Mouse (Mus musculus): ENCODE results near the gene Itih4. TPM values are rescaled to one million over a fixed set of nuclear protein-coding genes. Genes with fewer than 3 reads are reported as not detected.
A peak's percentile ranks its signal among the peaks of the same experiment; 100 is the strongest.

The Itih4 gene
- polyA plus RNA-seq, 1 experiment from 2014 or later: not detected

DNA sequence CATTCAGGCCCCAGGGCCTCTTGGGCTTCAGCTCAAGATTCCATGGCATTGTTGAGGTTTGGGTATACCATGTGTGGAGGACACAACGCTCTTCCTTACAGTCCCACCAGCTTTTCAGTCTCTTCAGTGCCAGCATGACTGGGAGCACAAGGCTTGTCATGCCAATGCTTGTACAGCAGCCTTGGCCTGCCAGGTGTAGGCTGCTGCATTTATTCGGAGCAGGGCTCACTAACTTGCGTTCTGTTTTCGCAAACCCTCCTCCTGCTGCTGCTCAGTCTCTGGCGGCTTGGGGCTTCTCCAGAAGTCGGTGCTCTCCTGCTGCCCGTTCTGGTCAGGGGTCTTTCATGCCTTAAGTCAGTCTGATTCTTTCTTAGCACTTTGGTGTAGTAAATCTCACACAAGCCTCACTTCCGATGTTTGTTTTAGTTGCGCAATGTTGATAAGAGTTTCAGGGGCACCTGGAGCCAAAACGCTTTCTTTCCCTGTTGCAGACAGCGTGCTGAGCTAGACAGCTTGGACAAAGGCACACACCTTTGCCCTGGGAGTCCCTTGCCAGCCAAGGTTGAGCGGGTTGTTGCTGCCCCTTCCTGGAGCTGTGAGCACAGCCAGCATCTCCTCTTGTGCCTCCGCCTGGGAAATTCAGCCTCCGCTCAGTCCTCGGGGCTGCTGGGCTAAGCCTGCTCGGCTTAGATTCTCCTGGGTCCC, 24.7 kb upstream of the Itih4 start:
- WGBS: 76% methylated on average over 16 of the region's 16 CpGs
- no peaks in the 10 kb centered on the region for H3K27me3 ChIP-seq (ENCODE audit: control insufficient read depth, insufficient read depth, low read length)
- ATAC-seq (ENCODE audit: low FRiP score) (no peak), DNase-seq (ENCODE audit: low spot score) (no peak)
- H3K9ac ChIP-seq (ENCODE audit: low read depth, low read length): no peak overlapping the region
- H3K4me2 ChIP-seq (replicated peaks; ENCODE audit: low read depth, low read length): no peak overlapping the region
- no peak overlapping the region for H3K4me3 ChIP-seq (ENCODE audit: low read depth, low read length)
- no peak overlapping the region for H3K27ac ChIP-seq (ENCODE audit: low read depth, low read length)
- no peaks in the 10 kb centered on the region for H3K36me3 ChIP-seq (ENCODE audit: control insufficient read depth, insufficient read depth, low read length)
- no peaks in the 10 kb centered on the region for H3K9me3 ChIP-seq (ENCODE audit: control insufficient read depth, low read length)
- no peaks in the 10 kb centered on the region for H3K4me1 ChIP-seq (replicated peaks; ENCODE audit: control insufficient read depth, insufficient read depth, low read length)

GRCm38 (mm10) chr14:30862368-30862767, 23.9 kb upstream of the Itih4 start:
- Histone ChIP-seq H3K9me3 (ENCODE audit: control insufficient read depth, low read length) (no peaks in the 10 kb centered on the region), H3K4me1 (replicated peaks; ENCODE audit: control insufficient read depth, insufficient read depth, low read length) (no peaks in the 10 kb centered on the region), H3K36me3 (ENCODE audit: control insufficient read depth, insufficient read depth, low read length) (no peaks in the 10 kb centered on the region), H3K4me2 (replicated peaks; ENCODE audit: low read depth, low read length) (no peak overlapping the region), H3K27me3 (ENCODE audit: control insufficient read depth, insufficient read depth, low read length) (no peaks in the 10 kb centered on the region), H3K27ac (ENCODE audit: low read depth, low read length) (no peak overlapping the region), H3K4me3 (ENCODE audit: low read depth, low read length) (no peak overlapping the region), H3K9ac (ENCODE audit: low read depth, low read length) (no peak overlapping the region)
- DNase-seq (ENCODE audit: low spot score): no peak
- 89% methylated on average over 9 of the region's 9 CpGs for WGBS
- ATAC-seq (ENCODE audit: low FRiP score): no peak

DNA sequence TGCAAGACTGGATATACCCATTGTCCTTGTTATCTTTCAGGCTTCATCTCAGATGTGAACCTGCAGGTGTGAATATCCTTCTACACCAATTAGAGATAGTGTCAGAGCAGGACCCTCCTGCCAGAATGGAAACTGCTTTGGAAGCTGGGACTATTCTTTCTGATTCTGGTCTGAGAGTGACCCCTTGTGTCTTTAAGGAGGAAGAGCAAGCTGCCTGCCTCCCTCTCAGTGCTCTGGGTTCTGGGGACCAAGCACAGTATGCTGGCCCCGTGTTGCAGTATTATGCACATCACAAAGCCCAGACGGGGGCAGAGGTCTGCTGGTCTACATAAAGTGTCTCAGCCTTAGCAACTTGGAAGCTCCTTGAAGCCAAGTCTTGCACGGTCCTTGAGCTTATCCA, 21.0 kb upstream of the Itih4 start:
- Histone ChIP-seq H3K9me3 (ENCODE audit: control insufficient read depth, low read length) (no peaks in the 10 kb centered on the region), H3K36me3 (ENCODE audit: control insufficient read depth, insufficient read depth, low read length) (no peaks in the 10 kb centered on the region), H3K4me3 (ENCODE audit: low read depth, low read length) (no peak overlapping the region), H3K27ac (ENCODE audit: low read depth, low read length) (no peak overlapping the region), H3K4me1 (replicated peaks; ENCODE audit: control insufficient read depth, insufficient read depth, low read length) (no peaks in the 10 kb centered on the region), H3K9ac (ENCODE audit: low read depth, low read length) (no peak overlapping the region), H3K27me3 (ENCODE audit: control insufficient read depth, insufficient read depth, low read length) (no peaks in the 10 kb centered on the region), H3K4me2 (replicated peaks; ENCODE audit: low read depth, low read length) (no peak overlapping the region)
- 76% methylated on average over 3 of the region's 3 CpGs for WGBS
- ATAC-seq (ENCODE audit: low FRiP score) (no peak), DNase-seq (ENCODE audit: low spot score) (peak; percentile 21)

DNA sequence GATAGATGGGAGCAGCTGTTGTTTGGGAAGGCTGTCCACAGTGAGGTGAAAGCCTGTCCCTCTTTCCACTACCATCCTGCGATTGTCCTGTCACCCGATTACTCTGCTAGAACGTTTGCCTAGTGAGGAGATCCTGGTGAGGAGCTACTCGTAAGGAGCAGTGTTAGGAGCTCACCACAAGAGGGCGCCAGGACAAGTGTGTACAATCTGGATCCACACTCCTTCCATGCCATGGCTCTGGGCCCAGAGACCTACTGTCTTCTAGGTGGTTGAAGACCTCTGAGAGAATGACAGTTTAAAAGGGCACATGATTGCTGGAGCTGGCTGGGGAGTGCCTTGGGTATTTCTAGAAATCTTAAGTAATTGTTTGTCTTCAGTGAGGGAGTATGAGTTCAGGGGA, 19.2 kb upstream of the Itih4 start:
- 40% methylated on average over 5 of the region's 5 CpGs for WGBS
- no peak for ATAC-seq (ENCODE audit: low FRiP score)
- Histone ChIP-seq H3K4me2 (replicated peaks; ENCODE audit: low read depth, low read length) (no peak overlapping the region), H3K27me3 (ENCODE audit: control insufficient read depth, insufficient read depth, low read length) (no peaks in the 10 kb centered on the region), H3K9me3 (ENCODE audit: control insufficient read depth, low read length) (no peaks in the 10 kb centered on the region), H3K9ac (ENCODE audit: low read depth, low read length) (no peak overlapping the region), H3K4me3 (ENCODE audit: low read depth, low read length) (no peak overlapping the region), H3K27ac (ENCODE audit: low read depth, low read length) (no peak overlapping the region), H3K4me1 (replicated peaks; ENCODE audit: control insufficient read depth, insufficient read depth, low read length) (no peaks in the 10 kb centered on the region), H3K36me3 (ENCODE audit: control insufficient read depth, insufficient read depth, low read length) (no peaks in the 10 kb centered on the region)
- DNase-seq (ENCODE audit: low spot score): peak; percentile 82

- H3K9ac ChIP-seq (ENCODE audit: low read depth, low read length): no peak overlapping the region
- H3K27me3 ChIP-seq (ENCODE audit: control insufficient read depth, insufficient read depth, low read length): no peaks in the 10 kb centered on the region
- no peaks in the 10 kb centered on the region; the same call in 1 of the 2 replicates for H3K36me3 ChIP-seq (ENCODE audit: control insufficient read depth, insufficient read depth, low read length)
- H3K4me3 ChIP-seq (ENCODE audit: low read depth, low read length): no peak overlapping the region
- no peak overlapping the region for H3K27ac ChIP-seq (ENCODE audit: low read depth, low read length)
- H3K9me3 ChIP-seq (ENCODE audit: control insufficient read depth, low read length): no peaks in the 10 kb centered on the region
- DNase-seq (ENCODE audit: low spot score): no peak
- ATAC-seq (ENCODE audit: low FRiP score): no peak
- H3K4me2 ChIP-seq (replicated peaks; ENCODE audit: low read depth, low read length): no peak overlapping the region
- H3K4me1 ChIP-seq (replicated peaks; ENCODE audit: control insufficient read depth, insufficient read depth, low read length): no peaks in the 10 kb centered on the region
- 91% methylated on average over 10 of the region's 10 CpGs for WGBS
Measured at GRCm38 (mm10) chr14:30868826-30869225, 17.4 kb upstream of the Itih4 start.

- Histone ChIP-seq H3K4me3 (ENCODE audit: low read depth, low read length) (no peak overlapping the region), H3K36me3 (ENCODE audit: control insufficient read depth, insufficient read depth, low read length) (no peaks in the 10 kb centered on the region; the same call in 1 of the 2 replicates), H3K4me1 (replicated peaks; ENCODE audit: control insufficient read depth, insufficient read depth, low read length) (no peaks in the 10 kb centered on the region), H3K4me2 (replicated peaks; ENCODE audit: low read depth, low read length) (no peak overlapping the region), H3K9ac (ENCODE audit: low read depth, low read length) (no peak overlapping the region), H3K9me3 (ENCODE audit: control insufficient read depth, low read length) (no peaks in the 10 kb centered on the region), H3K27ac (ENCODE audit: low read depth, low read length) (no peak overlapping the region), H3K27me3 (ENCODE audit: control insufficient read depth, insufficient read depth, low read length) (no peaks in the 10 kb centered on the region)
- 80% methylated on average over 8 of the region's 8 CpGs for WGBS
- no peak for DNase-seq (ENCODE audit: low spot score)
- no peak for ATAC-seq (ENCODE audit: low FRiP score)
Measured at GRCm38 (mm10) chr14:30869391-30869801, 16.9 kb upstream of the Itih4 start.

- Histone ChIP-seq H3K36me3 (ENCODE audit: control insufficient read depth, insufficient read depth, low read length) (no peaks in the 10 kb centered on the region; the same call in 1 of the 2 replicates), H3K27ac (ENCODE audit: low read depth, low read length) (no peak overlapping the region), H3K4me1 (replicated peaks; ENCODE audit: control insufficient read depth, insufficient read depth, low read length) (no peaks in the 10 kb centered on the region), H3K4me2 (replicated peaks; ENCODE audit: low read depth, low read length) (no peak overlapping the region), H3K9me3 (ENCODE audit: control insufficient read depth, low read length) (no peaks in the 10 kb centered on the region), H3K9ac (ENCODE audit: low read depth, low read length) (no peak overlapping the region), H3K4me3 (ENCODE audit: low read depth, low read length) (no peak overlapping the region), H3K27me3 (ENCODE audit: control insufficient read depth, insufficient read depth, low read length) (no peaks in the 10 kb centered on the region)
- WGBS: 90% methylated on average over 25 of the region's 25 CpGs
- ATAC-seq (ENCODE audit: low FRiP score): no peak
- no peak for DNase-seq (ENCODE audit: low spot score)
Measured at GRCm38 (mm10) chr14:30870206-30871147, 15.8 kb upstream of the Itih4 start.

DNA sequence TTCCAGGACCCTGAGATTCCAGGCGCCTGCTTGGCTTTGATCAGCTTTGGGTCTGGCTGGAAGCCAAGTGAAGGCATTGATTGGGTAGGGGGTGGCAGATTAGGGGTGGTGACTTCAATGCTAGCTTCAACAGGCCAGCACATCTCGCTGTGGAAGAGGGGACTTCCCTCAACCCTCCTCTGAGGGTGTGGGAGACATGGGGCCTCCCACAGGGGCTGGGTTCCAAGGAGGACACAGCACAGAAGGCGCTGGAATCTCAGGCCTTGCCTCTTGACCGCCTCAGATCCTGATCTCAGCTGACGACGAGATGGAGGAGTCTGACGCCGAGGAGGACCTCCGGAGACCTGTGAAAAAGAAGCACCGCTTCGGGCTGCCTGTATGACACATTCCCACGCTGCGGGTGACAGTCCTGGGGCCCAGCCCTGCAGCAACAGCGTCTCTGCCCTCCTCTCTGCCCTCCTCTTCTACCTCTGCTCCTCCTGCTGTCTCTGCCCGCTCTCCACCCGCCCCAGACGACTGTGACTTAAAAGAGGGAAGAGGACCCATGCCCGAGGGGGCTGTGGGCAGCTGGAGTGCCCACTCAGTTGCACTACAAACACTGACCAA, 12.1 kb upstream of the Itih4 start:
- Histone ChIP-seq H3K36me3 (ENCODE audit: control insufficient read depth, insufficient read depth, low read length) (no peaks in the 10 kb centered on the region; the same call in 1 of the 2 replicates), H3K27ac (ENCODE audit: low read depth, low read length) (no peak overlapping the region), H3K9me3 (ENCODE audit: control insufficient read depth, low read length) (no peaks in the 10 kb centered on the region), H3K4me3 (ENCODE audit: low read depth, low read length) (no peak overlapping the region), H3K27me3 (ENCODE audit: control insufficient read depth, insufficient read depth, low read length) (no peaks in the 10 kb centered on the region), H3K4me2 (replicated peaks; ENCODE audit: low read depth, low read length) (no peak overlapping the region), H3K4me1 (replicated peaks; ENCODE audit: control insufficient read depth, insufficient read depth, low read length) (no peaks in the 10 kb centered on the region), H3K9ac (ENCODE audit: low read depth, low read length) (no peak overlapping the region)
- 83% methylated on average over 18 of the region's 18 CpGs for WGBS
- DNase-seq (ENCODE audit: low spot score) (no peak), ATAC-seq (ENCODE audit: low FRiP score) (no peak)
